Mouse (Mus musculus): ENCODE measurements at regions not wholly inside any gene's neighbourhood (a gene's known extent, or its start where the extent isn't known, plus 50 kb on each side); places are given as distances from the start of the nearest gene placed in this dataset.

GRCm38 (mm10) chr4:124416266-124416665 is 194.3 kb downstream of the 3100002H09Rik start:
- H3K27me3 ChIP-seq, result peaks cover 4% of the 10 kb centered on the region; the same call in 1 of the 2 replicates
- H3K9ac ChIP-seq (replicated peaks), result no peak overlapping the region
- no peak overlapping the region for H3K4me3 ChIP-seq
- H3K36me3 ChIP-seq, result no peaks in the 10 kb centered on the region
- no peak overlapping the region for H3K4me2 ChIP-seq (replicated peaks)
- no peaks in the 10 kb centered on the region for H3K4me1 ChIP-seq
- H3K27ac ChIP-seq (replicated peaks), result no peak overlapping the region
- WGBS, result 93% methylated on average over 6 of the region's 6 CpGs
- no peaks in the 10 kb centered on the region for H3K9me3 ChIP-seq
- ATAC-seq (ENCODE audit: low FRiP score, low read depth), result no peak

GRCm38 (mm10) chr4:124414386-124414785 is 196.2 kb downstream of the 3100002H09Rik start:
- H3K4me1 ChIP-seq, result no peaks in the 10 kb centered on the region
- H3K4me3 ChIP-seq, result no peak overlapping the region
- H3K27me3 ChIP-seq, result peaks cover 4% of the 10 kb centered on the region; the same call in 1 of the 2 replicates
- ATAC-seq (ENCODE audit: low FRiP score, low read depth), result no peak
- no peak overlapping the region for H3K27ac ChIP-seq (replicated peaks)
- H3K36me3 ChIP-seq, result no peaks in the 10 kb centered on the region
- H3K4me2 ChIP-seq (replicated peaks), result no peak overlapping the region
- WGBS, result 92% methylated on average over 7 of the region's 7 CpGs
- no peaks in the 10 kb centered on the region for H3K9me3 ChIP-seq
- H3K9ac ChIP-seq (replicated peaks), result no peak overlapping the region

- Histone ChIP-seq H3K4me2 (replicated peaks) (no peak overlapping the region), H3K4me3 (no peak overlapping the region), H3K4me1 (no peaks in the 10 kb centered on the region), H3K27ac (replicated peaks) (no peak overlapping the region), H3K9me3 (no peaks in the 10 kb centered on the region), H3K9ac (replicated peaks) (no peak overlapping the region), H3K27me3 (no peaks in the 10 kb centered on the region), H3K36me3 (no peaks in the 10 kb centered on the region)
- ATAC-seq (ENCODE audit: low FRiP score, low read depth), result no peak
- 89% methylated on average over 1 of the region's 1 CpGs for WGBS
These were observed 201.3 kb downstream of the 3100002H09Rik start for GRCm38 (mm10) chr4:124409279-124409678.

GRCm38 (mm10) chr4:124402075-124402474 is 208.5 kb downstream of the 3100002H09Rik start:
- ATAC-seq (ENCODE audit: low FRiP score, low read depth), result no peak
- 67% methylated on average over 8 of the region's 8 CpGs for WGBS
- Histone ChIP-seq H3K27ac (replicated peaks) (no peak overlapping the region), H3K9ac (replicated peaks) (no peak overlapping the region), H3K4me2 (replicated peaks) (no peak overlapping the region), H3K4me3 (no peak overlapping the region), H3K36me3 (no peaks in the 10 kb centered on the region), H3K9me3 (no peaks in the 10 kb centered on the region), H3K27me3 (peaks cover 28% of the 10 kb centered on the region), H3K4me1 (peaks cover 16% of the 10 kb centered on the region)

GRCm38 (mm10) chr4:124400741-124401140 is 209.9 kb downstream of the 3100002H09Rik start:
- Histone ChIP-seq H3K4me2 (replicated peaks) (no peak overlapping the region), H3K9ac (replicated peaks) (no peak overlapping the region), H3K27me3 (peaks cover 28% of the 10 kb centered on the region), H3K4me1 (peaks cover 16% of the 10 kb centered on the region), H3K4me3 (no peak overlapping the region), H3K36me3 (no peaks in the 10 kb centered on the region), H3K9me3 (no peaks in the 10 kb centered on the region), H3K27ac (replicated peaks) (no peak overlapping the region)
- 70% methylated on average over 8 of the region's 8 CpGs for WGBS
- no peak for ATAC-seq (ENCODE audit: low FRiP score, low read depth)

GRCm38 (mm10) chr4:124400136-124400675 is 210.4 kb downstream of the 3100002H09Rik start:
- Histone ChIP-seq H3K27ac (replicated peaks) (no peak overlapping the region), H3K4me3 (no peak overlapping the region), H3K36me3 (no peaks in the 10 kb centered on the region), H3K9me3 (no peaks in the 10 kb centered on the region), H3K9ac (replicated peaks) (no peak overlapping the region), H3K4me2 (replicated peaks) (no peak overlapping the region), H3K27me3 (peaks cover 28% of the 10 kb centered on the region), H3K4me1 (peaks cover 19% of the 10 kb centered on the region)
- no peak for ATAC-seq (ENCODE audit: low FRiP score, low read depth)
- 47% methylated on average over 6 of the region's 6 CpGs for WGBS

GRCm38 (mm10) chr4:124398354-124398753 is 212.2 kb downstream of the 3100002H09Rik start:
- H3K36me3 ChIP-seq, result no peaks in the 10 kb centered on the region
- peaks cover 22% of the 10 kb centered on the region for H3K4me1 ChIP-seq
- no peak overlapping the region for H3K27ac ChIP-seq (replicated peaks)
- no peak for ATAC-seq (ENCODE audit: low FRiP score, low read depth)
- no peak overlapping the region for H3K9ac ChIP-seq (replicated peaks)
- H3K9me3 ChIP-seq, result no peaks in the 10 kb centered on the region
- no peak overlapping the region for H3K4me2 ChIP-seq (replicated peaks)
- no peak overlapping the region for H3K4me3 ChIP-seq
- 23% methylated on average over 9 of the region's 9 CpGs for WGBS
- peaks cover 42% of the 10 kb centered on the region for H3K27me3 ChIP-seq

GRCm38 (mm10) chr4:124396566-124397283 is 213.9 kb downstream of the 3100002H09Rik start:
- H3K9me3 ChIP-seq, result no peaks in the 10 kb centered on the region
- H3K4me1 ChIP-seq, result peaks cover 22% of the 10 kb centered on the region
- peaks cover 44% of the 10 kb centered on the region for H3K27me3 ChIP-seq

GRCm38 (mm10) chr4:124395966-124396395 is 214.6 kb downstream of the 3100002H09Rik start:
- Histone ChIP-seq H3K27ac (replicated peaks) (no peak overlapping the region), H3K9ac (replicated peaks) (no peak overlapping the region), H3K36me3 (no peaks in the 10 kb centered on the region), H3K27me3 (peaks cover 38% of the 10 kb centered on the region), H3K9me3 (no peaks in the 10 kb centered on the region), H3K4me3 (no peak overlapping the region), H3K4me1 (peaks cover 15% of the 10 kb centered on the region), H3K4me2 (replicated peaks) (no peak overlapping the region)
- ATAC-seq (ENCODE audit: low FRiP score, low read depth), result no peak
- 86% methylated on average over 7 of the region's 7 CpGs for WGBS

More at GRCm38 (mm10) chr4:124396566-124397283, 213.9 kb downstream of the 3100002H09Rik start:
- Histone ChIP-seq H3K4me3 (no peak overlapping the region), H3K4me2 (replicated peaks) (no peak overlapping the region), H3K9ac (replicated peaks) (no peak overlapping the region), H3K36me3 (no peaks in the 10 kb centered on the region), H3K27ac (replicated peaks) (no peak overlapping the region)
- WGBS, result 65% methylated on average over 13 of the region's 13 CpGs
- ATAC-seq (ENCODE audit: low FRiP score, low read depth), result no peak

GRCm38 (mm10) chr4:124395069-124395965 is 215.3 kb downstream of the 3100002H09Rik start:
- H3K27me3 ChIP-seq, result peaks cover 32% of the 10 kb centered on the region
- no peak overlapping the region for H3K4me2 ChIP-seq (replicated peaks)
- H3K4me3 ChIP-seq, result no peak overlapping the region
- H3K27ac ChIP-seq (replicated peaks), result no peak overlapping the region
- H3K4me1 ChIP-seq, result peaks cover 8% of the 10 kb centered on the region
- no peak for ATAC-seq (ENCODE audit: low FRiP score, low read depth)
- H3K9ac ChIP-seq (replicated peaks), result no peak overlapping the region
- no peaks in the 10 kb centered on the region for H3K9me3 ChIP-seq
- 81% methylated on average over 14 of the region's 14 CpGs for WGBS
- no peaks in the 10 kb centered on the region for H3K36me3 ChIP-seq

GRCm38 (mm10) chr4:124393595-124393994 is 217.0 kb downstream of the 3100002H09Rik start:
- ATAC-seq (ENCODE audit: low FRiP score, low read depth), result no peak

GRCm38 (mm10) chr4:124389067-124389466 is 221.5 kb downstream of the 3100002H09Rik start:
- Histone ChIP-seq H3K9ac (replicated peaks) (no peak overlapping the region), H3K27ac (replicated peaks) (no peak overlapping the region), H3K9me3 (no peaks in the 10 kb centered on the region), H3K4me1 (peaks cover 15% of the 10 kb centered on the region; the same call in 1 of the 2 replicates), H3K4me2 (replicated peaks) (no peak overlapping the region), H3K4me3 (no peak overlapping the region), H3K27me3 (peaks cover 25% of the 10 kb centered on the region), H3K36me3 (no peaks in the 10 kb centered on the region)
- ATAC-seq (ENCODE audit: low FRiP score, low read depth), result no peak
- WGBS, result 74% methylated on average over 10 of the region's 10 CpGs

More at GRCm38 (mm10) chr4:124393595-124393994, 217.0 kb downstream of the 3100002H09Rik start:
- H3K27me3 ChIP-seq, result peaks cover 22% of the 10 kb centered on the region
- H3K27ac ChIP-seq (replicated peaks), result no peak overlapping the region
- no peak overlapping the region for H3K4me3 ChIP-seq
- no peaks in the 10 kb centered on the region for H3K36me3 ChIP-seq
- H3K9ac ChIP-seq (replicated peaks), result no peak overlapping the region
- WGBS, result 67% methylated on average over 10 of the region's 10 CpGs
- H3K9me3 ChIP-seq, result no peaks in the 10 kb centered on the region
- H3K4me2 ChIP-seq (replicated peaks), result no peak overlapping the region
- peaks cover 6% of the 10 kb centered on the region; the same call in 1 of the 2 replicates for H3K4me1 ChIP-seq

Measured in midbrain, embryonic 12.5 days (tissue).